Mouse (Mus musculus) heart, embryonic 11.5 days (tissue): ENCODE measurements around the gene Aoc3. TPM values are rescaled to one million over a fixed set of nuclear protein-coding genes. Genes with fewer than 3 reads are reported as not detected.
A peak's percentile ranks its signal among the peaks of the same experiment; 100 is the strongest.

Experiments
- ATAC-seq: fragments of 200-750 bp; cut with Nextera tagmentation; replicated peaks from 2 replicates; pipeline ENCODE4 v1.8.0; 2017; ENCODE audit warnings: moderate library complexity; ENCODE audit not compliant: insufficient number of reproducible peaks, low FRiP score, low TSS enrichment
- H3K27ac ChIP-seq: fragments of 300-500 bp; sonication (generic); 2 replicates; pipeline ENCODE4 v1.5.1; 2014; ENCODE audit warnings: mild to moderate bottlenecking, low read depth, low read length
- H3K27me3 ChIP-seq: fragments of 300-500 bp; sonication (generic); 2 replicates; pipeline ENCODE4 v1.6.1; 2014; ENCODE audit warnings: mild to moderate bottlenecking, low read length, mixed read lengths; ENCODE audit not compliant: control insufficient read depth, insufficient read depth
- H3K36me3 ChIP-seq: fragments of 300-500 bp; sonication (generic); 2 replicates; pipeline ENCODE4 v1.6.1; 2014; ENCODE audit warnings: mild to moderate bottlenecking, low read length, moderate library complexity, mixed read lengths; ENCODE audit not compliant: control insufficient read depth, insufficient read depth
- H3K4me1 ChIP-seq: fragments of 300-500 bp; sonication (generic); 2 replicates; pipeline ENCODE4 v1.6.1; 2014; ENCODE audit warnings: low read length; ENCODE audit not compliant: control insufficient read depth, insufficient read depth
- H3K4me2 ChIP-seq: fragments of 300-500 bp; sonication (generic); 2 replicates; pipeline ENCODE4 v1.6.1; 2014; ENCODE audit warnings: mild to moderate bottlenecking, moderate library complexity
- H3K4me3 ChIP-seq: fragments of 300-500 bp; sonication (generic); 2 replicates; pipeline ENCODE4 v1.5.1; 2014; ENCODE audit warnings: low read depth, low read length
- H3K9ac ChIP-seq: fragments of 300-500 bp; sonication (generic); 2 replicates; pipeline ENCODE4 v1.6.1; 2014; ENCODE audit warnings: mild to moderate bottlenecking, low read depth, low read length, moderate library complexity
- H3K9me3 ChIP-seq: fragments of 300-500 bp; sonication (generic); replicated peaks from 2 replicates; pipeline ENCODE4 v1.6.1; 2016; ENCODE audit warnings: low read length; ENCODE audit not compliant: control insufficient read depth
- WGBS: fragments of 180-500 bp; shearing (Covaris S2); extraction: QIAGEN DNeasy Blood & Tissue Kit; methylation state at CpG from one replicate; pipeline ENCODE4 v1.1.7; 2014; ENCODE audit not compliant: insufficient replicate concordance; 5-methylcytosine and 5-hydroxymethylcytosine counted together
- polyA plus RNA-seq: library from polyadenylated mRNA; unstranded; fragments of >200 nt; fragmentation: Nextera tagmentation; extraction: Ambion mirVana; gene quantifications from 2 replicates; pipeline ENCODE4 v1.2.1, GENCODE M21; 2014

The Aoc3 gene
- polyA plus RNA-seq, 1 experiment from 2014 or later, result 0.20 TPM

GRCm38 (mm10) chr11:101302004-101302798 is 28.2 kb upstream of the Aoc3 start, which contains the start of gene Becn1:
Gene Becn1 (minus strand): TSS chr11:101302286.
- WGBS, result 7% methylated on average over 39 of the region's 39 CpGs

GRCm38 (mm10) chr11:101307744-101308143 is 22.7 kb upstream of the Aoc3 start:
- no peak overlapping the region for H3K9ac ChIP-seq
- WGBS, result 21% methylated on average over 5 of the region's 5 CpGs
- no peak for ATAC-seq
- no peak overlapping the region for H3K27ac ChIP-seq
- H3K4me3 ChIP-seq, result no peak overlapping the region
- no peaks in the 10 kb centered on the region for H3K4me1 ChIP-seq
- H3K27me3 ChIP-seq, result no peaks in the 10 kb centered on the region
- no peaks in the 10 kb centered on the region for H3K36me3 ChIP-seq
- H3K9me3 ChIP-seq, result no peaks in the 10 kb centered on the region
- no peak overlapping the region for H3K4me2 ChIP-seq

More at GRCm38 (mm10) chr11:101302004-101302798, 28.2 kb upstream of the Aoc3 start, which contains the start of gene Becn1:
- Histone ChIP-seq H3K27ac (peak within 1 kb of the TSS; percentile 35; the same call in 1 of the 2 replicates), H3K4me2 (peak within 1 kb of the TSS; percentile 99), H3K9me3 (no peaks in the 10 kb centered on the region), H3K27me3 (no peaks in the 10 kb centered on the region), H3K4me3 (peak within 1 kb of the TSS; percentile 96), H3K9ac (peak within 1 kb of the TSS; percentile 86), H3K4me1 (peaks cover 13% of the 10 kb centered on the region), H3K36me3 (peaks cover 6% of the 10 kb centered on the region)
- ATAC-seq, result peak; percentile 88

GRCm38 (mm10) chr11:101311083-101311482 is 19.3 kb upstream of the Aoc3 start:
- H3K9ac ChIP-seq, result no peak overlapping the region
- no peak overlapping the region for H3K4me2 ChIP-seq
- H3K4me3 ChIP-seq, result no peak overlapping the region
- 81% methylated on average over 3 of the region's 3 CpGs for WGBS
- no peaks in the 10 kb centered on the region for H3K27me3 ChIP-seq
- H3K4me1 ChIP-seq, result no peaks in the 10 kb centered on the region
- ATAC-seq, result no peak
- no peaks in the 10 kb centered on the region for H3K9me3 ChIP-seq
- no peak overlapping the region for H3K27ac ChIP-seq
- H3K36me3 ChIP-seq, result no peaks in the 10 kb centered on the region

GRCm38 (mm10) chr11:101312150-101312549 is 18.3 kb upstream of the Aoc3 start:
- no peaks in the 10 kb centered on the region for H3K36me3 ChIP-seq
- no peak overlapping the region for H3K27ac ChIP-seq
- H3K9me3 ChIP-seq, result no peaks in the 10 kb centered on the region
- H3K4me3 ChIP-seq, result no peak overlapping the region
- H3K27me3 ChIP-seq, result no peaks in the 10 kb centered on the region
- WGBS, result 63% methylated on average over 3 of the region's 3 CpGs
- no peak for ATAC-seq
- H3K4me2 ChIP-seq, result no peak overlapping the region
- H3K9ac ChIP-seq, result no peak overlapping the region
- no peaks in the 10 kb centered on the region for H3K4me1 ChIP-seq

- Histone ChIP-seq H3K36me3 (peaks cover 10% of the 10 kb centered on the region; the same call in 1 of the 2 replicates), H3K27ac (peak overlapping the region; percentile 47), H3K4me1 (0 out of 2 replicates have a peak, but pooled peaks cover 3% of the 10 kb centered on the region), H3K4me3 (no peak overlapping the region), H3K4me2 (no peak overlapping the region), H3K9me3 (no peaks in the 10 kb centered on the region), H3K27me3 (no peaks in the 10 kb centered on the region), H3K9ac (no peak overlapping the region)
- WGBS, result 94% methylated on average over 1 of the region's 1 CpGs
- no peak for ATAC-seq
Measured at GRCm38 (mm10) chr11:101314567-101314966, 15.8 kb upstream of the Aoc3 start.

GRCm38 (mm10) chr11:101315082-101315650 is 15.2 kb upstream of the Aoc3 start:
- WGBS, result 77% methylated on average over 8 of the region's 8 CpGs
- H3K9ac ChIP-seq, result peak overlapping the region; percentile 94
- peak overlapping the region; percentile 91 for H3K27ac ChIP-seq
- H3K4me2 ChIP-seq, result peak overlapping the region; percentile 78
- 0 out of 2 replicates have a peak, but pooled peaks cover 3% of the 10 kb centered on the region for H3K4me1 ChIP-seq
- H3K27me3 ChIP-seq, result no peaks in the 10 kb centered on the region
- peak overlapping the region; percentile 97 for H3K4me3 ChIP-seq
- no peak for ATAC-seq
- peaks cover 11% of the 10 kb centered on the region; the same call in 1 of the 2 replicates for H3K36me3 ChIP-seq
- no peaks in the 10 kb centered on the region for H3K9me3 ChIP-seq

GRCm38 (mm10) chr11:101315665-101316500 is 14.5 kb upstream of the Aoc3 start, which contains the start of gene Psme3:
Gene Psme3 (plus strand): TSS chr11:101316213.
- peak within 1 kb of the TSS; percentile 91 for H3K27ac ChIP-seq
- H3K4me1 ChIP-seq, result 0 out of 2 replicates have a peak, but pooled peaks cover 3% of the 10 kb centered on the region
- under 1% methylated on average over 53 of the region's 62 CpGs for WGBS
- peak; percentile 88 for ATAC-seq
- H3K4me3 ChIP-seq, result peak within 1 kb of the TSS; percentile 97
- peak within 1 kb of the TSS; percentile 94 for H3K9ac ChIP-seq
- peaks cover 11% of the 10 kb centered on the region; the same call in 1 of the 2 replicates for H3K36me3 ChIP-seq
- H3K9me3 ChIP-seq, result no peaks in the 10 kb centered on the region
- H3K27me3 ChIP-seq, result no peaks in the 10 kb centered on the region
- H3K4me2 ChIP-seq, result peak within 1 kb of the TSS; percentile 78

- H3K4me1 ChIP-seq, result 0 out of 2 replicates have a peak, but pooled peaks cover 3% of the 10 kb centered on the region
- 0% methylated on average over 17 of the region's 17 CpGs for WGBS
- ATAC-seq, result peak; percentile 56
- peak overlapping the region; percentile 91 for H3K27ac ChIP-seq
- H3K36me3 ChIP-seq, result peaks cover 16% of the 10 kb centered on the region
- H3K9me3 ChIP-seq, result no peaks in the 10 kb centered on the region
- H3K4me2 ChIP-seq, result peak overlapping the region; percentile 78
- H3K27me3 ChIP-seq, result no peaks in the 10 kb centered on the region
- H3K9ac ChIP-seq, result peak overlapping the region; percentile 94
- H3K4me3 ChIP-seq, result peak overlapping the region; percentile 97
Measured at GRCm38 (mm10) chr11:101316501-101316917, 13.9 kb upstream of the Aoc3 start.
